Mouse (Mus musculus): ENCODE results near the gene Mrps24. TPM values are rescaled to one million over a fixed set of nuclear protein-coding genes. Genes with fewer than 3 reads are reported as not detected.

Mrps24 gene
- polyA plus RNA-seq, 1 experiment: 61.8 TPM

- Histone ChIP-seq H3K27ac (ENCODE audit: insufficient read depth, low read length) (no peak overlapping the region; the same call in 1 of the 2 replicates), H3K27me3 (ENCODE audit: control insufficient read depth, insufficient read depth, low read length, poor library complexity, severe bottlenecking) (no peaks in the 10 kb centered on the region), H3K36me3 (ENCODE audit: control insufficient read depth, insufficient read depth, low read length, poor library complexity, severe bottlenecking) (no peaks in the 10 kb centered on the region), H3K4me1 (ENCODE audit: control insufficient read depth, insufficient read depth, low read length) (no peaks in the 10 kb centered on the region), H3K9ac (ENCODE audit: low read depth, poor library complexity, severe bottlenecking) (no peak overlapping the region), H3K9me3 (replicated peaks; ENCODE audit: control insufficient read depth, insufficient read depth, low read length, poor library complexity, severe bottlenecking) (no peaks in the 10 kb centered on the region), H3K4me3 (ENCODE audit: low read depth, low read length) (no peak overlapping the region)
- TF ChIP-seq EP300 (IDR thresholded peaks at IDR 0.05; ENCODE audit: insufficient read depth, low read depth, low read length) (0 out of 2 replicates have a peak, but pooled peaks have one; percentile 5), POLR2A (IDR thresholded peaks at IDR 0.05; ENCODE audit: insufficient read depth, low read length) (no peak), CTCF (IDR thresholded peaks at IDR 0.05; ENCODE audit: low read depth, low read length) (peak; percentile 54)
Observed at GRCm38 (mm10) chr11:5742106-5742505, 26.6 kb upstream of the Mrps24 start.

GRCm38 (mm10) chr11:5740965-5741627 lies 25.6 kb upstream of the Mrps24 start:
- H3K4me3 ChIP-seq (ENCODE audit: low read depth, low read length): peak overlapping the region; percentile 72
- peak overlapping the region; percentile 91 for H3K9ac ChIP-seq (ENCODE audit: low read depth, poor library complexity, severe bottlenecking)
- no peaks in the 10 kb centered on the region for H3K27me3 ChIP-seq (ENCODE audit: control insufficient read depth, insufficient read depth, low read length, poor library complexity, severe bottlenecking)
- H3K4me1 ChIP-seq (ENCODE audit: control insufficient read depth, insufficient read depth, low read length): no peaks in the 10 kb centered on the region
- H3K9me3 ChIP-seq (replicated peaks; ENCODE audit: control insufficient read depth, insufficient read depth, low read length, poor library complexity, severe bottlenecking): no peaks in the 10 kb centered on the region
- TF ChIP-seq EP300 (IDR thresholded peaks at IDR 0.05; ENCODE audit: insufficient read depth, low read depth, low read length): peak; percentile 96
- TF ChIP-seq POLR2A (IDR thresholded peaks at IDR 0.05; ENCODE audit: insufficient read depth, low read length): no peak
- H3K36me3 ChIP-seq (ENCODE audit: control insufficient read depth, insufficient read depth, low read length, poor library complexity, severe bottlenecking): no peaks in the 10 kb centered on the region
- no peak overlapping the region; the same call in none of the 2 replicates for H3K27ac ChIP-seq (ENCODE audit: insufficient read depth, low read length)

GRCm38 (mm10) chr11:5740599-5740964 lies 25.1 kb upstream of the Mrps24 start:
- Histone ChIP-seq H3K4me1 (ENCODE audit: control insufficient read depth, insufficient read depth, low read length) (no peaks in the 10 kb centered on the region), H3K27ac (ENCODE audit: insufficient read depth, low read length) (no peak overlapping the region; the same call in 1 of the 2 replicates), H3K36me3 (ENCODE audit: control insufficient read depth, insufficient read depth, low read length, poor library complexity, severe bottlenecking) (no peaks in the 10 kb centered on the region), H3K9ac (ENCODE audit: low read depth, poor library complexity, severe bottlenecking) (peak overlapping the region; percentile 91), H3K9me3 (replicated peaks; ENCODE audit: control insufficient read depth, insufficient read depth, low read length, poor library complexity, severe bottlenecking) (no peaks in the 10 kb centered on the region), H3K4me3 (ENCODE audit: low read depth, low read length) (peak overlapping the region; percentile 72), H3K27me3 (ENCODE audit: control insufficient read depth, insufficient read depth, low read length, poor library complexity, severe bottlenecking) (no peaks in the 10 kb centered on the region)
- TF ChIP-seq POLR2A (IDR thresholded peaks at IDR 0.05; ENCODE audit: insufficient read depth, low read length): no peak
- TF ChIP-seq EP300 (IDR thresholded peaks at IDR 0.05; ENCODE audit: insufficient read depth, low read depth, low read length): no peak

- Histone ChIP-seq H3K9ac (ENCODE audit: low read depth, poor library complexity, severe bottlenecking) (no peak overlapping the region), H3K4me1 (ENCODE audit: control insufficient read depth, insufficient read depth, low read length) (no peaks in the 10 kb centered on the region), H3K27ac (ENCODE audit: insufficient read depth, low read length) (no peak overlapping the region), H3K4me3 (ENCODE audit: low read depth, low read length) (peak overlapping the region; percentile 24), H3K27me3 (ENCODE audit: control insufficient read depth, insufficient read depth, low read length, poor library complexity, severe bottlenecking) (no peaks in the 10 kb centered on the region), H3K9me3 (replicated peaks; ENCODE audit: control insufficient read depth, insufficient read depth, low read length, poor library complexity, severe bottlenecking) (no peaks in the 10 kb centered on the region), H3K36me3 (ENCODE audit: control insufficient read depth, insufficient read depth, low read length, poor library complexity, severe bottlenecking) (no peaks in the 10 kb centered on the region)
- no peak for TF ChIP-seq POLR2A (IDR thresholded peaks at IDR 0.05; ENCODE audit: insufficient read depth, low read length)
Observed at GRCm38 (mm10) chr11:5739846-5740245, 24.4 kb upstream of the Mrps24 start.

- no peaks in the 10 kb centered on the region for H3K27me3 ChIP-seq (ENCODE audit: control insufficient read depth, insufficient read depth, low read length, poor library complexity, severe bottlenecking)
- TF ChIP-seq EP300 (IDR thresholded peaks at IDR 0.05; ENCODE audit: insufficient read depth, low read depth, low read length) (no peak), CTCF (IDR thresholded peaks at IDR 0.05; ENCODE audit: low read depth, low read length) (no peak)
- no peaks in the 10 kb centered on the region for H3K36me3 ChIP-seq (ENCODE audit: control insufficient read depth, insufficient read depth, low read length, poor library complexity, severe bottlenecking)
- H3K4me1 ChIP-seq (ENCODE audit: control insufficient read depth, insufficient read depth, low read length): no peaks in the 10 kb centered on the region
- H3K9ac ChIP-seq (ENCODE audit: low read depth, poor library complexity, severe bottlenecking): no peak overlapping the region
- no peak overlapping the region for H3K4me3 ChIP-seq (ENCODE audit: low read depth, low read length)
- no peaks in the 10 kb centered on the region for H3K9me3 ChIP-seq (replicated peaks; ENCODE audit: control insufficient read depth, insufficient read depth, low read length, poor library complexity, severe bottlenecking)
- H3K27ac ChIP-seq (ENCODE audit: insufficient read depth, low read length): no peak overlapping the region
Observed at GRCm38 (mm10) chr11:5738888-5739632, 23.6 kb upstream of the Mrps24 start.

GRCm38 (mm10) chr11:5737137-5737536 lies 21.7 kb upstream of the Mrps24 start:
- TF ChIP-seq CTCF (IDR thresholded peaks at IDR 0.05; ENCODE audit: low read depth, low read length) (no peak), POLR2A (IDR thresholded peaks at IDR 0.05; ENCODE audit: insufficient read depth, low read length) (no peak), EP300 (IDR thresholded peaks at IDR 0.05; ENCODE audit: insufficient read depth, low read depth, low read length) (no peak)
- Histone ChIP-seq H3K9ac (ENCODE audit: low read depth, poor library complexity, severe bottlenecking) (no peak overlapping the region), H3K4me1 (ENCODE audit: control insufficient read depth, insufficient read depth, low read length) (no peaks in the 10 kb centered on the region), H3K9me3 (replicated peaks; ENCODE audit: control insufficient read depth, insufficient read depth, low read length, poor library complexity, severe bottlenecking) (no peaks in the 10 kb centered on the region), H3K36me3 (ENCODE audit: control insufficient read depth, insufficient read depth, low read length, poor library complexity, severe bottlenecking) (no peaks in the 10 kb centered on the region), H3K27ac (ENCODE audit: insufficient read depth, low read length) (no peak overlapping the region), H3K4me3 (ENCODE audit: low read depth, low read length) (no peak overlapping the region), H3K27me3 (ENCODE audit: control insufficient read depth, insufficient read depth, low read length, poor library complexity, severe bottlenecking) (no peaks in the 10 kb centered on the region)

Data from ES-Bruce4 (cell line).